Mouse (Mus musculus) G1E (cell line): ENCODE data around the gene Ehmt1. TPM values are rescaled to one million over a fixed set of nuclear protein-coding genes. Genes with fewer than 3 reads are reported as not detected.

Source experiments
- ATAC-seq: 2 replicates; pipeline ENCODE4 v1.8.0; 2016; ENCODE audit warnings: mild to moderate bottlenecking; ENCODE audit not compliant: insufficient number of reproducible peaks, poor library complexity, low FRiP score, severe bottlenecking; ENCODE audit errors: extremely low read depth
- DNase-seq: peaks from one replicate; pipeline ENCODE4 v3.0.0; 2012; ENCODE audit warnings: low spot score
- H3K27me3 ChIP-seq: 2 replicates; pipeline ENCODE4 v1.6.1; 2012; ENCODE audit warnings: mild to moderate bottlenecking, low read length, inconsistent platforms; ENCODE audit not compliant: insufficient read depth
- H3K36me3 ChIP-seq: replicated peaks from 2 replicates; pipeline ENCODE3; 2012; ENCODE audit warnings: mild to moderate bottlenecking, inconsistent platforms
- H3K4me1 ChIP-seq: 2 replicates; pipeline ENCODE4 v1.6.1; 2012; ENCODE audit warnings: low read depth, low read length, inconsistent platforms, mixed read lengths; ENCODE audit not compliant: insufficient read depth
- H3K4me3 ChIP-seq: 2 replicates; pipeline ENCODE4 v1.5.1; 2012; ENCODE audit warnings: low read depth, mild to moderate bottlenecking, inconsistent platforms, low read length, moderate library complexity, mixed read lengths
- H3K9me3 ChIP-seq: replicated peaks from 2 replicates; pipeline ENCODE4 v1.6.1; 2012; ENCODE audit warnings: inconsistent platforms
- CTCF ChIP-seq: IDR thresholded peaks from 2 replicates; pipeline ENCODE4 v1.5.1; 2012; ENCODE audit warnings: low read depth, low read length, inconsistent platforms, mixed read lengths
- GATA1 ChIP-seq: IDR thresholded peaks from 2 replicates; pipeline ENCODE4 v1.6.1; 2012; ENCODE audit warnings: borderline replicate concordance, low read length, inconsistent platforms, mixed read lengths
- GATA2 ChIP-seq: IDR thresholded peaks from 2 replicates; pipeline ENCODE4 v1.6.1; 2012; ENCODE audit warnings: low read depth, low read length, inconsistent platforms, borderline replicate concordance
- POLR2AphosphoS5 ChIP-seq: IDR thresholded peaks from 2 replicates; pipeline ENCODE4 v1.6.1; 2012; ENCODE audit warnings: low read depth, low read length, inconsistent platforms; ENCODE audit not compliant: insufficient replicate concordance
- TAL1 ChIP-seq: conservative IDR thresholded peaks from 2 replicates; pipeline ENCODE4 v1.6.1; 2012; ENCODE audit warnings: low read depth, low read length, inconsistent platforms, mixed read lengths
- polyA plus RNA-seq: library from polyadenylated mRNA; stranded (reverse); fragments of >175 nt; gene quantifications from 2 replicates; pipeline ENCODE4 v1.2.3, GENCODE M21; 2012
- total RNA-seq, 2 experiments: library from RNA; stranded (forward) in 1 of 2; stranded (reverse) in 1 of 2; fragments of 200-1000 nt in 1 of 2; fragments of >200 nt in 1 of 2; fragmentation: Nextera tagmentation in 1 of 2; gene quantifications; 2 replicates each; pipeline ENCODE4 v1.2.3; 2014 to 2017

The Ehmt1 gene
- total and polyA plus RNA-seq, 3 experiments, result 71.5 to 94.7 (median 85.4) TPM

DNA sequence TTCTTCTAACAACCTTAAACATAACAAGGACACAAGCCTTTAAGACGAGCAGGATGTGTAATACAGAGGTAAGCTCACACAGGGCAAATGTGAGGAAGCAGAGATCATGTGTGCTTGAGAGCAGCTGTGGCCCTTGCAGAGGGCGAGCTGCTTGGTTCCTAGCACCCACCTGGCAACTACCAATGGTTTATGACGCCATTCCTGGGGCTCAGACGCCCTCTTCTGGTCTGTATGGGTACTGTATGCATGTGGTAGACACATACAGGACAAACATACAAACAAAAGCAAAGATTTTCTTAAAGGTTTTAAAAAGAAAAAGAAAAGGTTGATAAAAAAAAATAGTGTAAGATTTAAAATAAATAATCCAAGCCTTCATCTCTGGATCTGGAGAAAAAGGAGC is 138.2 kb downstream of the Ehmt1 start:
- DNase-seq (no peak), ATAC-seq (no peak)
- no peaks in the 10 kb centered on the region; the same call in 1 of the 2 replicates for H3K4me1 ChIP-seq
- H3K9me3 ChIP-seq, result no peaks in the 10 kb centered on the region
- H3K36me3 ChIP-seq, result no peaks in the 10 kb centered on the region
- TF ChIP-seq POLR2AphosphoS5, result no peak
- TF ChIP-seq CTCF, result no peak
- no peak for TF ChIP-seq GATA2
- TF ChIP-seq TAL1, result no peak
- TF ChIP-seq GATA1, result no peak
- H3K4me3 ChIP-seq, result no peak overlapping the region
- peaks cover 17% of the 10 kb centered on the region for H3K27me3 ChIP-seq

DNA sequence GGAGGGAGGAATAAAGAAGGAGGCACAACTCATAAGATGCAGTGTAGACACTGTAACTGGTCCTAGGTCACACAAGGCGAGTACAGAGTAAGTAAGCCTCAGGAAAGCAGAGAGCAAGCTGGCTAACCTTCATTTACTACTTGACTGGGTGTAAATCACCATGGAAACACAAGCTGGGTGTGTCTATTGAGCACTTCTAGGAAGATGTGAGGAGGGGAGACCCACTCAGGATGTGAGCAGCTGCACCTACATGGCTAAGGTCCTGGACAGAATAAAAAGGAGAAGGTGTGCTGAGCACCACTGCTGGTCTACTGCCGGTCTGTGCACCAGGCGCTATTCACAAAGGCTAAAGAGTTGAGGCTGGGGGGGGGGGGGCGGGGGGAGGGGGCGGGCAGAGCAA is 142.6 kb downstream of the Ehmt1 start:
- H3K36me3 ChIP-seq, result no peaks in the 10 kb centered on the region
- H3K27me3 ChIP-seq, result peaks cover 20% of the 10 kb centered on the region
- ATAC-seq (no peak), DNase-seq (no peak)
- TF ChIP-seq GATA1 (no peak), TAL1 (no peak), POLR2AphosphoS5 (no peak), CTCF (no peak), GATA2 (no peak)
- no peak overlapping the region for H3K4me3 ChIP-seq
- no peaks in the 10 kb centered on the region for H3K9me3 ChIP-seq
- no peaks in the 10 kb centered on the region; the same call in 1 of the 2 replicates for H3K4me1 ChIP-seq

DNA sequence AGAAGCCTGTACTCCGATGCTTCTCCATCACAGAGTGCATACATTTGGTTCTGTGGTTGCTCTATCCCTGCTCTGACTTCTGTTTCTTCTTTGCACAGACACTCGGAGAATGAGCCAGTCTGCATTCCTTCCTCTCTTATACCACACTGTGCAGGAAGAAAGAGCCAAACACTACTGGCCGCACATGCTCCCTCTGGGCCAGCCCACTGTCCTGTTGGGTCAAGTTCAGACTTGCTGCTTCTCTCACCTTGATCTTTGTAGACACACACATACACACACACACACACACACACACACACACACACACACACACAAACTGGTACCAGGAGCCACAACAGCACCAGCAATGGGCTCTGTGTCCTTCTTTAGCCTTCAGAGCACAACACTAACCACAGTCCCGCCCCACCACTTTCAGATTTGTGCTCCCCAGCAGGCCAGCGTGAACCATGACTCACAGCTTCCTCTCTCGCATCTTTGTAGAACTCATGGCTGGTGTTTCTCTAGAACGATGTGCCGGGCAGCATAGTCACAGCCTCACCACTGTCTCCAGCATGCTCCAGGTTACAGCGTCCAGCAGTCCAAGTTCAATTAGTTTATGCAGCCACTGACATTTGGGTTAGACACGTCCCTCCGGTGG is 143.3 kb downstream of the Ehmt1 start:
- H3K4me3 ChIP-seq, result no peak overlapping the region

DNA sequence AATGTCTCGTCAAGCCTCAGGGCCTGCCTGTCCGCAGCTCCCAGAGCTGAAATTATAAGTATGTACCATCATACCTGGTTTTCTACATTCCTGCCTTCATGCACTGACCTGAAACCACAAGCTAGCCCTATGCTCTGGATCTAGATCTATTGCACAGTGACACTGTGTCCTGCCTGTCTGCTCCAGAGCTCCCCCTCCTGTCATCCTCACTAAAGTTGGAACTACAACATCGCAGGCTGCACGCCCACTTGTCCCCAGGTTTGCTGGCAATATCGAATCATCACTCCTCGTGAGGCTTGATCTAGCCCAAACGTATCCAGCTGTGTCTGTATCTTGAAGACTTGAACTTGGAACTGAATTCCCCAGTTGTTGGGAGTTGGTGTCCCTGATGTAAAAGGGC is 144.6 kb downstream of the Ehmt1 start:
- ATAC-seq, result no peak
- Histone ChIP-seq H3K9me3 (no peaks in the 10 kb centered on the region), H3K4me3 (no peak overlapping the region), H3K36me3 (no peaks in the 10 kb centered on the region), H3K27me3 (peaks cover 26% of the 10 kb centered on the region), H3K4me1 (no peaks in the 10 kb centered on the region; the same call in 1 of the 2 replicates)
- TF ChIP-seq GATA1 (no peak), GATA2 (no peak), POLR2AphosphoS5 (no peak), TAL1 (no peak), CTCF (no peak)
- no peak for DNase-seq

More for the DNA sequence above, 143.3 kb downstream of the Ehmt1 start:
- H3K36me3 ChIP-seq, result no peaks in the 10 kb centered on the region
- H3K9me3 ChIP-seq, result no peaks in the 10 kb centered on the region
- DNase-seq, result no peak
- no peak for ATAC-seq
- TF ChIP-seq TAL1 (no peak), POLR2AphosphoS5 (no peak), GATA2 (no peak), CTCF (no peak), GATA1 (no peak)
- H3K27me3 ChIP-seq, result peaks cover 23% of the 10 kb centered on the region
- no peaks in the 10 kb centered on the region; the same call in 1 of the 2 replicates for H3K4me1 ChIP-seq

DNA sequence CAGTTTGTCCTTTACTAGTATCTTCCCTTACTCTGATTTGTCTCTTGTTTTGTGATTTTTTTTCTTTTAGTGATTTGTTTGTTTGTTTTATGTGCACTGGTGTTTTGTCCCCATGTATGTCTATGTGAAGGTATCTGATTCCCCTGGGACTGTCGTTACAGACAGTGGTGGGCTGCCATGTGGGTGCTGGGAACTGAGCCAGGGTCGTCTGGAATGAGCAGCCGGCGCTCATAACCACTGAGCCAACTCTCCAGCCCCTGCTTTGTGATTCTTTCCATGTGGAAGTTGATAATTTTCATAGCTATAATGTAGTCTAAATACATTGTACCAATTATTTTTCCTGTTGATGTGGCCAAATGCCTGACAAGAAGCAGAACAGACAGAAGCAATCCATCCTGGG is 148.6 kb downstream of the Ehmt1 start:
- no peak for DNase-seq
- no peak for ATAC-seq
- peaks cover 14% of the 10 kb centered on the region for H3K27me3 ChIP-seq
- no peaks in the 10 kb centered on the region for H3K36me3 ChIP-seq
- TF ChIP-seq TAL1 (no peak), CTCF (no peak), GATA1 (no peak), POLR2AphosphoS5 (no peak), GATA2 (no peak)
- H3K4me1 ChIP-seq, result no peaks in the 10 kb centered on the region
- H3K9me3 ChIP-seq, result no peaks in the 10 kb centered on the region
- no peak overlapping the region for H3K4me3 ChIP-seq

DNA sequence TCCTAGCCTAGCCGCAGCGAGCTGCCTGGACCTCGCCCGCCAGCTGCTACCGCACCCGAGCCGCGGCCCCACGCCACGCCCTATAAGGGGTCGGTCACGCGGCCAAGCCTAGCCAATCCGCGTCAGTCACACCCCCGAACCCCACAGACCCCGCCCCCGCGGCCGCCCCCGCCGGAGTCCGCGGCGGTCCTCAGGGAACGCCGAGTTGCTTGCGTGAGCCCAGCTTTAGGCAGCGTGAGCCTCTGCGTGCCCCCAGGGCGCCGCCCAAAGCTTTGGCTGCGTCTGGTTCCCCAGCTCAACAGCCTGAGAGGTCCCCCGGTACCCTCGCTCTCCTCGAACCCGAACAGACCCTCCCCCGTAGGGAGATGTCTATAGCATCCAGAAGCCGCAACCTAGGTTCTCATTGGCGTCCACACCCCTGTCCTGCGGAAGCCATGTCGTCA is 156.3 kb downstream of the Ehmt1 start, which contains the start of gene Cacna1b:
Gene Cacna1b (minus strand): TSS at position 38 of the 443 bp plus-strand sequence.
- Histone ChIP-seq H3K4me3 (peak within 1 kb of the TSS; percentile 27; the same call in 1 of the 2 replicates), H3K9me3 (peaks cover 14% of the 10 kb centered on the region), H3K27me3 (no peaks in the 10 kb centered on the region; the same call in 1 of the 2 replicates), H3K4me1 (no peaks in the 10 kb centered on the region), H3K36me3 (no peaks in the 10 kb centered on the region)
- TF ChIP-seq GATA1 (no peak), TAL1 (no peak), POLR2AphosphoS5 (no peak), GATA2 (no peak), CTCF (no peak)
- DNase-seq (no peak), ATAC-seq (no peak)
